Mouse (Mus musculus): Measurements from ENCODE around the gene Gm21304. TPM values are rescaled to one million over a fixed set of nuclear protein-coding genes. Genes with fewer than 3 reads are reported as not detected.

Gene Gm21304
- not detected for total RNA-seq (2023)

DNA sequence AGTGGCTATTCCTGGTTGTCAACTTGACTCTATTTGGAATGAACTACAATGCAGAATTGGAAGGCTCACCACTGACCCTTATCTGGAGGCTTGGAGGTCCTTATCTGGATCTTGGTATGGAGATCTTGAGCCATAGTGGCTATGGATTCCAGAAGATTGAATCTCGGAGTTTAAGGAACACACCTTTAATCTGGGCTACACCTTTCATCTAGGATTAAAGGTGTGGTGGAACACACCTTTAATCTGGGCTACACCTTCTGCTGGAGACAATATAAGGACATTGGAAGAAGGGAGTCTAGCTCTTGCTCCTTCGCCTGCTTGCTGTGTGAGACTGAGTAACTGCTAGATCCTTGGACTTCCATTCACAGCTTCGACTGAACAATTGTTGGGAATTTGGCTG lies at the start of gene Gm21304:
Gene Gm21304 (plus strand): TSS at position 301 of the 400 bp plus-strand sequence.

DNA sequence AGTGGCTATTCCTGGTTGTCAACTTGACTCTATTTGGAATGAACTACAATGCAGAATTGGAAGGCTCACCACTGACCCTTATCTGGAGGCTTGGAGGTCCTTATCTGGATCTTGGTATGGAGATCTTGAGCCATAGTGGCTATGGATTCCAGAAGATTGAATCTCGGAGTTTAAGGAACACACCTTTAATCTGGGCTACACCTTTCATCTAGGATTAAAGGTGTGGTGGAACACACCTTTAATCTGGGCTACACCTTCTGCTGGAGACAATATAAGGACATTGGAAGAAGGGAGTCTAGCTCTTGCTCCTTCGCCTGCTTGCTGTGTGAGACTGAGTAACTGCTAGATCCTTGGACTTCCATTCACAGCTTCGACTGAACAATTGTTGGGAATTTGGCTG lies 25.6 kb upstream of the Gm21304 start, which contains the start of gene Gm21293:
Gene Gm21293 (plus strand): TSS at position 301 of the 400 bp plus-strand sequence.

GRCm38 (mm10) chr10:104151197-104151596 lies 17.1 kb upstream of the Gm21304 start, which contains the start of gene Gm6763:
TSS of gene Gm6763 (plus strand) at chr10:104151497.

DNA sequence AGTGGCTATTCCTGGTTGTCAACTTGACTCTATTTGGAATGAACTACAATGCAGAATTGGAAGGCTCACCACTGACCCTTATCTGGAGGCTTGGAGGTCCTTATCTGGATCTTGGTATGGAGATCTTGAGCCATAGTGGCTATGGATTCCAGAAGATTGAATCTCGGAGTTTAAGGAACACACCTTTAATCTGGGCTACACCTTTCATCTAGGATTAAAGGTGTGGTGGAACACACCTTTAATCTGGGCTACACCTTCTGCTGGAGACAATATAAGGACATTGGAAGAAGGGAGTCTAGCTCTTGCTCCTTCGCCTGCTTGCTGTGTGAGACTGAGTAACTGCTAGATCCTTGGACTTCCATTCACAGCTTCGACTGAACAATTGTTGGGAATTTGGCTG lies 8.6 kb upstream of the Gm21304 start, which contains the start of gene Gm8764:
Gene Gm8764 (plus strand): TSS at position 301 of the 400 bp plus-strand sequence.

DNA sequence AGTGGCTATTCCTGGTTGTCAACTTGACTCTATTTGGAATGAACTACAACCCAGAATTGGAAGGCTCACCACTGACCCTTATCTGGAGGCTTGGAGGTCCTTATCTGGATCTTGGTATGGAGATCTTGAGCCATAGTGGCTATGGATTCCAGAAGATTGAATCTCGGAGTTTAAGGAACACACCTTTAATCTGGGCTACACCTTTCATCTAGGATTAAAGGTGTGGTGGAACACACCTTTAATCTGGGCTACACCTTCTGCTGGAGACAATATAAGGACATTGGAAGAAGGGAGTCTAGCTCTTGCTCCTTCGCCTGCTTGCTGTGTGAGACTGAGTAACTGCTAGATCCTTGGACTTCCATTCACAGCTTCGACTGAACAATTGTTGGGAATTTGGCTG lies 8.4 kb downstream of the Gm21304 start, which contains the start of gene Gm21312:
Gene Gm21312 (plus strand): TSS at position 301 of the 400 bp plus-strand sequence.

DNA sequence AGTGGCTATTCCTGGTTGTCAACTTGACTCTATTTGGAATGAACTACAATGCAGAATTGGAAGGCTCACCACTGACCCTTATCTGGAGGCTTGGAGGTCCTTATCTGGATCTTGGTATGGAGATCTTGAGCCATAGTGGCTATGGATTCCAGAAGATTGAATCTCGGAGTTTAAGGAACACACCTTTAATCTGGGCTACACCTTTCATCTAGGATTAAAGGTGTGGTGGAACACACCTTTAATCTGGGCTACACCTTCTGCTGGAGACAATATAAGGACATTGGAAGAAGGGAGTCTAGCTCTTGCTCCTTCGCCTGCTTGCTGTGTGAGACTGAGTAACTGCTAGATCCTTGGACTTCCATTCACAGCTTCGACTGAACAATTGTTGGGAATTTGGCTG lies 16.9 kb downstream of the Gm21304 start, which contains the start of gene Gm20765:
Gene Gm20765 (plus strand): TSS at position 301 of the 400 bp plus-strand sequence.

DNA sequence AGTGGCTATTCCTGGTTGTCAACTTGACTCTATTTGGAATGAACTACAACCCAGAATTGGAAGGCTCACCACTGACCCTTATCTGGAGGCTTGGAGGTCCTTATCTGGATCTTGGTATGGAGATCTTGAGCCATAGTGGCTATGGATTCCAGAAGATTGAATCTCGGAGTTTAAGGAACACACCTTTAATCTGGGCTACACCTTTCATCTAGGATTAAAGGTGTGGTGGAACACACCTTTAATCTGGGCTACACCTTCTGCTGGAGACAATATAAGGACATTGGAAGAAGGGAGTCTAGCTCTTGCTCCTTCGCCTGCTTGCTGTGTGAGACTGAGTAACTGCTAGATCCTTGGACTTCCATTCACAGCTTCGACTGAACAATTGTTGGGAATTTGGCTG lies 25.4 kb downstream of the Gm21304 start, which contains the start of gene Gm4340:
Gene Gm4340 (plus strand): TSS at position 301 of the 400 bp plus-strand sequence.

Other genes starting within 250 kb of the Gm21304 start
- gene Gm21293, start 25.5 kb upstream of the Gm21304 start, total RNA-seq (2023), result not detected
- not detected for gene Gm6763, start 17.0 kb upstream of the Gm21304 start, total RNA-seq (2023)
- not detected for gene Gm8764, start 8.5 kb upstream of the Gm21304 start, total RNA-seq (2023)
- not detected for gene Gm21312, start 8.5 kb downstream of the Gm21304 start, total RNA-seq (2023)
- not detected for gene Gm20765, start 17.0 kb downstream of the Gm21304 start, total RNA-seq (2023)
- not detected for gene Gm4340, start 25.5 kb downstream of the Gm21304 start, total RNA-seq (2023)